Mouse (Mus musculus): ENCODE data around the gene Trim17. TPM values are rescaled to one million over a fixed set of nuclear protein-coding genes. Genes with fewer than 3 reads are reported as not detected.

Trim17 gene
- polyA plus RNA-seq, 1 experiment from 2014 or later, result 0.47 TPM

DNA sequence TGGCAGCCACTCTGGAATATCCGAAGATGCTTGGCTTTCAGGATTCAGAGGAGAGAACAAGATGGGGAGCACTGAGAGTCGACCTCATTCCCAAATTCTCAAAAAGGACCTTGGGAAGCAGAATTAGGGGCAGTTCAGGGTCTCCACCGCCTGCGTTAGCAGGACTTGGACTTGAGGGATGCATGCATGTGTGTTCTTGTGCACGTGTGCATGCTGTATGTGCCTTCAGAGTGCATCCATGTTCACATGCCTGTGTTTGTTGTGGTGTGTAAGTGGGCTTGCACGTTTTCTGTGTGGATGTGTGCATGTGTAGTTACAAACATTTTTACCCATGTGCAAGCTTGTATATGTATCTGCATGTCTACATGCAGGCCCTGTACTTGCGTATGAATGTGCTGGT lies 9.7 kb downstream of the Trim17 start:
- Histone ChIP-seq H3K27me3 (ENCODE audit: control insufficient read depth, insufficient read depth, low read length) (peaks cover 28% of the 10 kb centered on the region), H3K4me3 (ENCODE audit: control insufficient read depth in 1 of 2, insufficient read depth in 1 of 2, low read depth in 1 of 2, low read length in 2 of 2) (no peak overlapping the region), H3K9ac (ENCODE audit: low read length) (no peak overlapping the region), H3K9me3 (ENCODE audit: control insufficient read depth, low read length) (no peaks in the 10 kb centered on the region), H3K27ac (replicated peaks in 1 of 2; ENCODE audit: control insufficient read depth in 1 of 2, insufficient read depth in 1 of 2, low read depth in 2 of 2, low read length in 2 of 2) (no peak overlapping the region), H3K36me3 (ENCODE audit: control insufficient read depth, insufficient read depth, low read length) (peaks cover 4% of the 10 kb centered on the region; the same call in 1 of the 2 replicates), H3K4me1 (ENCODE audit: control insufficient read depth in 2 of 2, insufficient read depth in 2 of 2, low read length in 2 of 2) (peaks cover 9 to 21% of the 10 kb centered on the region in 2 experiments), H3K4me2 (ENCODE audit: low read length) (no peak overlapping the region)
- WGBS, result 83% methylated on average over 7 of the region's 7 CpGs
- ATAC-seq (ENCODE audit: insufficient number of reproducible peaks, insufficient read depth, low FRiP score, low read depth), result no peak

DNA sequence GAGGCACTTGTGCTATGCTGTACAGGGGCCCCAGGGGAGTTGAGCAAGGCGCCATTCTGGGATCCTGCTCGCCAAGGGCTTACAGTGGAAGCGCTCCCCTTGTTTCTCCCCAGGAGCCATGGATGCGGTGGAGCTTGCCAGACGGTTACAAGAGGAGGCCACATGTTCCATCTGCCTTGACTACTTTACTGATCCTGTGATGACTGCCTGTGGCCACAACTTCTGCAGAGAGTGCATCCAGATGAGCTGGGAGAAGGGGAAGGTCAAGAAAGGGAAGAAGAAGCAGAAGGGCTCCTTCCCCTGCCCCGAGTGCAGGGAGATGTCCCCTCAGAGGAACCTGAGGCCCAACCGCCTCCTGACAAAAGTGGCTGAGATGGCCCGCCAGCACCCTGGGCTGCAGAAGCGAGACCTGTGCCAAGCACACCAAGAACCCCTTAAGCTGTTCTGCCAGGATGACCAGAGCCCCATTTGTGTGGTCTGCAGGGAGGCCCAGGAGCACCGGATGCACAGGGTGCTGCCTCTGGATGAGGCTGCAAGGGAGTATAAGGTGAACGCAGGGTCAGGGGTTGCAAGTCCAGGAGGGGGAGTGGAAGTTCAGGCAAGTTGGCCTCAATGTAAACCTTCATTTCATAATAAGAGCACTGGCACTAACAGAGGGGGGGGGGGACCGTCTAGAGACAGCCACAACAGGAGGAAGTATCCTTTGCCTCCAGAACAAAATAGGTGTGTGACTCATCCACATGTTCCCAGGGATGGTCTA lies 10.7 kb downstream of the Trim17 start:
- Histone ChIP-seq H3K4me3 (ENCODE audit: control insufficient read depth in 1 of 2, insufficient read depth in 1 of 2, low read depth in 1 of 2, low read length in 2 of 2) (no peak overlapping the region), H3K4me2 (ENCODE audit: low read length) (no peak overlapping the region), H3K9me3 (ENCODE audit: control insufficient read depth, low read length) (no peaks in the 10 kb centered on the region), H3K27ac (replicated peaks in 1 of 2; ENCODE audit: control insufficient read depth in 1 of 2, insufficient read depth in 1 of 2, low read depth in 2 of 2, low read length in 2 of 2) (no peak overlapping the region), H3K4me1 (ENCODE audit: control insufficient read depth in 2 of 2, insufficient read depth in 2 of 2, low read length in 2 of 2) (peaks cover 8 to 15% of the 10 kb centered on the region in 2 experiments; a peak in 3 of 4 replicates), H3K27me3 (ENCODE audit: control insufficient read depth, insufficient read depth, low read length) (peaks cover 28% of the 10 kb centered on the region), H3K36me3 (ENCODE audit: control insufficient read depth, insufficient read depth, low read length) (peaks cover 6% of the 10 kb centered on the region), H3K9ac (ENCODE audit: low read length) (no peak overlapping the region)
- no peak for ATAC-seq (ENCODE audit: insufficient number of reproducible peaks, insufficient read depth, low FRiP score, low read depth)
- WGBS, result 39% methylated on average over 12 of the region's 12 CpGs

DNA sequence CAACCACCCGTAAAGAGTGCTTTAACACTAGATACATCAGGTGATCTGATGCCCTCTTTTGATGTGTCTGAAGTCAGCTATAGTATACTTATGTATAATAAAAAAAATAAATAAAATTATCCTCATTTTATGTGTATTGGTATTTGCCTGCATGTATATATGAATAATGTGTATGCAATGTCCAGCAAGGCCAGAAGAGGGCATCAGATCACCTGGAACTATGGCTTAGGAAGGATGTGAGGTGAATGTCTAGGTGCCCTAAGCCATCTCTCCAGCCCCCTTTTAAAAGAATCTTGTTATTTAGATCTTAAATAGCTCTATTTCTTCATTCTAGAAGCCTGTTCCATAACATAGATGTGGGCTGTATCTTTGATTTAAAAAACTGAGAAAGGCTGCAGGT lies 12.9 kb downstream of the Trim17 start:
- Histone ChIP-seq H3K36me3 (ENCODE audit: control insufficient read depth, insufficient read depth, low read length) (peaks cover 28% of the 10 kb centered on the region), H3K9me3 (ENCODE audit: control insufficient read depth, low read length) (no peaks in the 10 kb centered on the region), H3K4me3 (ENCODE audit: control insufficient read depth in 1 of 2, insufficient read depth in 1 of 2, low read depth in 1 of 2, low read length in 2 of 2) (no peak overlapping the region), H3K27me3 (ENCODE audit: control insufficient read depth, insufficient read depth, low read length) (peaks cover 12% of the 10 kb centered on the region; the same call in 1 of the 2 replicates), H3K27ac (replicated peaks in 1 of 2; ENCODE audit: control insufficient read depth in 1 of 2, insufficient read depth in 1 of 2, low read depth in 2 of 2, low read length in 2 of 2) (no peak overlapping the region), H3K4me1 (ENCODE audit: control insufficient read depth in 2 of 2, insufficient read depth in 2 of 2, low read length in 2 of 2) (peaks cover 8 to 22% of the 10 kb centered on the region in 2 experiments; a peak in 3 of 4 replicates), H3K9ac (ENCODE audit: low read length) (no peak overlapping the region), H3K4me2 (ENCODE audit: low read length) (no peak overlapping the region)
- ATAC-seq (ENCODE audit: insufficient number of reproducible peaks, insufficient read depth, low FRiP score, low read depth), result no peak
- WGBS, result 95% methylated on average over 1 of the region's 1 CpGs

DNA sequence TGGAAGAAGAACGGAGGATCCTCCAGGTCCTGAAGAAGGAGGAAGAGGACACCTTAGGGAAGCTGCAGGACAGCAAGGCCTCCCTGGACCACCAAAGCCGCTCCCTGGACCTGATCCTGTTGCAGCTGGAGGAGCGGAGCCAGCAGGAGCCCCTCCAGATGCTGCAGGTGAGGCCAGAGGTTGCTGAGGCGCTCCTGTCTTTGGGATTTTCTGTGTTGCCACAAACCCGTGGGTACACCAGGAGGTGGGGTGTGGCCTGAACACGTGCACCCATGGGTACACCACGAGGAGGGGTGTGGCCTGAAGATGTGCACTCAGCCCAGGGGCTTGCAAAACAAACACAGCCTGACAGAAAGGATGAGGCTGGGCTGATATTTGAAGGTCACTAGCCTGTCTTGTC lies 14.1 kb downstream of the Trim17 start:
- H3K27ac ChIP-seq (replicated peaks in 1 of 2; ENCODE audit: control insufficient read depth in 1 of 2, insufficient read depth in 1 of 2, low read depth in 2 of 2, low read length in 2 of 2), result no peak overlapping the region
- H3K9ac ChIP-seq (ENCODE audit: low read length), result no peak overlapping the region
- WGBS, result 82% methylated on average over 7 of the region's 7 CpGs
- H3K36me3 ChIP-seq (ENCODE audit: control insufficient read depth, insufficient read depth, low read length), result peaks cover 31% of the 10 kb centered on the region
- H3K4me1 ChIP-seq (ENCODE audit: control insufficient read depth in 2 of 2, insufficient read depth in 2 of 2, low read length in 2 of 2), result peaks cover 8 to 22% of the 10 kb centered on the region in 2 experiments; a peak in 3 of 4 replicates
- ATAC-seq (ENCODE audit: insufficient number of reproducible peaks, insufficient read depth, low FRiP score, low read depth), result no peak
- no peaks in the 10 kb centered on the region for H3K9me3 ChIP-seq (ENCODE audit: control insufficient read depth, low read length)
- 0 out of 2 replicates have a peak, but pooled peaks cover 4% of the 10 kb centered on the region for H3K27me3 ChIP-seq (ENCODE audit: control insufficient read depth, insufficient read depth, low read length)
- H3K4me2 ChIP-seq (ENCODE audit: low read length), result no peak overlapping the region
- H3K4me3 ChIP-seq (ENCODE audit: control insufficient read depth in 1 of 2, insufficient read depth in 1 of 2, low read depth in 1 of 2, low read length in 2 of 2), result no peak overlapping the region

- Histone ChIP-seq H3K9ac (ENCODE audit: low read length) (no peak overlapping the region), H3K4me2 (ENCODE audit: low read length) (no peak overlapping the region), H3K27me3 (ENCODE audit: control insufficient read depth, insufficient read depth, low read length) (no peaks in the 10 kb centered on the region), H3K36me3 (ENCODE audit: control insufficient read depth, insufficient read depth, low read length) (peaks cover 31% of the 10 kb centered on the region), H3K4me1 (ENCODE audit: control insufficient read depth in 2 of 2, insufficient read depth in 2 of 2, low read length in 2 of 2) (peaks cover 6 to 22% of the 10 kb centered on the region in 2 experiments; a peak in 3 of 4 replicates), H3K27ac (replicated peaks in 1 of 2; ENCODE audit: control insufficient read depth in 1 of 2, insufficient read depth in 1 of 2, low read depth in 2 of 2, low read length in 2 of 2) (no peak overlapping the region), H3K9me3 (ENCODE audit: control insufficient read depth, low read length) (no peaks in the 10 kb centered on the region), H3K4me3 (ENCODE audit: control insufficient read depth in 1 of 2, insufficient read depth in 1 of 2, low read depth in 1 of 2, low read length in 2 of 2) (no peak overlapping the region)
- WGBS, result 56% methylated on average over 8 of the region's 8 CpGs
- ATAC-seq (ENCODE audit: insufficient number of reproducible peaks, insufficient read depth, low FRiP score, low read depth), result no peak
Measured at GRCm38 (mm10) chr11:58969027-58969426, 14.5 kb downstream of the Trim17 start.

DNA sequence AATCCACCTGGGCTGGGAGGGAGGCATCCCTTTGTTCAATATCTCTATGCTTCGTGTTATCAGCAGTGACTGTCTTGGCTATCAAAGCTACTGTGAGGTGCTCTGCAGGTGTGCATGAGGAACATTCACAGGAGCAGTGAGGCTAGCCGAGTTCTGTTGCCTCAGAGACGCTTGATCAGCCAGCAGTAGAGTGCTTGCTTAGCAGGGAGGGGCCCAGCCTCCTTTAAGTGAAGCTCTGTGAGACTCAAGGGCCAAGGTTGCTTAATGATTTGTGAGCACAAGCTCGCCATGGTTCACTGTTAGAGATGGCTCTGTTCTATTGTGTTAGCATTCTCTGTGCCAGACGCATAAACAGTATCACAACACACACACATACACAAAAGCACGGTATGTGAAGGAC lies 15.2 kb downstream of the Trim17 start:
- peaks cover 31% of the 10 kb centered on the region for H3K36me3 ChIP-seq (ENCODE audit: control insufficient read depth, insufficient read depth, low read length)
- H3K27me3 ChIP-seq (ENCODE audit: control insufficient read depth, insufficient read depth, low read length), result no peaks in the 10 kb centered on the region
- peaks cover 6 to 21% of the 10 kb centered on the region in 2 experiments; a peak in 3 of 4 replicates for H3K4me1 ChIP-seq (ENCODE audit: control insufficient read depth in 2 of 2, insufficient read depth in 2 of 2, low read length in 2 of 2)
- WGBS, result 73% methylated on average over 6 of the region's 6 CpGs
- ATAC-seq (ENCODE audit: insufficient number of reproducible peaks, insufficient read depth, low FRiP score, low read depth), result no peak
- no peak overlapping the region for H3K9ac ChIP-seq (ENCODE audit: low read length)
- H3K4me3 ChIP-seq (ENCODE audit: control insufficient read depth in 1 of 2, insufficient read depth in 1 of 2, low read depth in 1 of 2, low read length in 2 of 2), result no peak overlapping the region
- H3K9me3 ChIP-seq (ENCODE audit: control insufficient read depth, low read length), result no peaks in the 10 kb centered on the region
- no peak overlapping the region for H3K27ac ChIP-seq (replicated peaks in 1 of 2; ENCODE audit: control insufficient read depth in 1 of 2, insufficient read depth in 1 of 2, low read depth in 2 of 2, low read length in 2 of 2)
- no peak overlapping the region for H3K4me2 ChIP-seq (ENCODE audit: low read length)

DNA sequence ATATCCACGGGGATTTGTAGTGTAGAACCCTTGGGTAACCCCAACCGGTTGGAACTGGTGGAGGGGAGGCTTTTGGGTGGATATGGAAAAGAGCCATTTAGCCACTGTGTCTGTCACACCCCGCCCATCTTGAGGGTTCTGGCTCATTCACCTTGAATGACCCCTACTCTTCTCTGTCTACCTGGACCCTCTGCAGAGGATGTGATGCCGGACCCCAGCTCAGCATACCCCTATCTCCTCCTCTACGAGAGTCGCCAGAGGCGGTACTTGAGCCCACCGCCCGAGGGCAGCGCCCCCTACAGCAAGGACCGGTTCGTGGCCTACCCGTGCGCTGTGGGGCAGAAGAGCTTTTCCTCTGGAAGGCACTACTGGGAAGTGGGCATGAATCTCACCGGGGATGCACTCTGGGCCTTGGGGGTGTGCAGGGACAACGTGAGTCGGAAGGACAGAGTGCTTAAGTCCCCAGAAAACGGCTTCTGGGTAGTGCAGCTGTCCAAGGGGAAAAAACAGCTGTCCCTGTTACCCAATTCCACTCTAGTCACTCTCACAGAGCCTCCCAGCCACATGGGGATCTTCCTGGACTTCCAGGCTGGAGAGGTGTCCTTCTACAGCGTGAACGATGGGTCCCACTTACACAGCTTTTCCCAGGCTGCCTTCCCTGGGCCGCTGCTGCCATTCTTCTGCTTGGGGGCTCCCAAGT lies 16.5 kb downstream of the Trim17 start:
- no peaks in the 10 kb centered on the region for H3K9me3 ChIP-seq (ENCODE audit: control insufficient read depth, low read length)
- no peak overlapping the region for H3K4me2 ChIP-seq (ENCODE audit: low read length)
- peaks cover 0 to 12% of the 10 kb centered on the region in 2 experiments; a peak in 2 of 4 replicates for H3K4me1 ChIP-seq (ENCODE audit: control insufficient read depth in 2 of 2, insufficient read depth in 2 of 2, low read length in 2 of 2)
- no peak for ATAC-seq (ENCODE audit: insufficient number of reproducible peaks, insufficient read depth, low FRiP score, low read depth)
- no peak overlapping the region for H3K27ac ChIP-seq (replicated peaks in 1 of 2; ENCODE audit: control insufficient read depth in 1 of 2, insufficient read depth in 1 of 2, low read depth in 2 of 2, low read length in 2 of 2)
- H3K9ac ChIP-seq (ENCODE audit: low read length), result no peak overlapping the region
- H3K4me3 ChIP-seq (ENCODE audit: control insufficient read depth in 1 of 2, insufficient read depth in 1 of 2, low read depth in 1 of 2, low read length in 2 of 2), result no peak overlapping the region
- H3K36me3 ChIP-seq (ENCODE audit: control insufficient read depth, insufficient read depth, low read length), result peaks cover 36% of the 10 kb centered on the region
- WGBS, result 84% methylated on average over 21 of the region's 21 CpGs
- H3K27me3 ChIP-seq (ENCODE audit: control insufficient read depth, insufficient read depth, low read length), result no peaks in the 10 kb centered on the region

Measured in heart, embryonic 14.5 days (tissue).